Mouse (Mus musculus) lung, embryonic 16.5 days (tissue): ENCODE measurements at regions not wholly inside any gene's neighbourhood (a gene's known extent, or its start where the extent isn't known, plus 50 kb on each side); places are given as distances from the start of the nearest gene placed in this dataset.
A peak's percentile ranks its signal among the peaks of the same experiment; 100 is the strongest.

Source experiments
- ATAC-seq: fragments of 200-750 bp; cut with Nextera tagmentation; 2 replicates; pipeline ENCODE4 v1.8.0; 2017; ENCODE audit warnings: low read depth, mild to moderate bottlenecking, moderate library complexity
- H3K27ac ChIP-seq: fragments of 300-500 bp; sonication (generic); 2 replicates; pipeline ENCODE4 v1.5.1; 2014; ENCODE audit warnings: mild to moderate bottlenecking, control low read depth, low read length
- H3K27me3 ChIP-seq: fragments of 300-500 bp; sonication (generic); 2 replicates; pipeline ENCODE4 v1.6.1; 2014; ENCODE audit warnings: low read depth, low read length, mixed read lengths; ENCODE audit not compliant: control insufficient read depth, insufficient read depth
- H3K36me3 ChIP-seq: fragments of 300-500 bp; sonication (generic); 2 replicates; pipeline ENCODE4 v1.6.1; 2014; ENCODE audit warnings: low read length; ENCODE audit not compliant: control insufficient read depth, insufficient read depth
- H3K4me1 ChIP-seq: fragments of 300-500 bp; sonication (generic); replicated peaks from 2 replicates; pipeline ENCODE4 v1.6.1; 2014; ENCODE audit warnings: low read length, mixed read lengths; ENCODE audit not compliant: control insufficient read depth, insufficient read depth
- H3K4me2 ChIP-seq: fragments of 300-500 bp; sonication (generic); 2 replicates; pipeline ENCODE4 v1.6.1; 2014; ENCODE audit warnings: low read depth, low read length, control low read depth
- H3K4me3 ChIP-seq: fragments of 300-500 bp; sonication (generic); 2 replicates; pipeline ENCODE4 v1.5.1; 2014; ENCODE audit warnings: mild to moderate bottlenecking, low read length, control low read depth
- H3K9ac ChIP-seq: fragments of 300-500 bp; sonication (generic); 2 replicates; pipeline ENCODE4 v1.6.1; 2014; ENCODE audit warnings: low read length, control low read depth
- H3K9me3 ChIP-seq: fragments of 300-500 bp; sonication (generic); 2 replicates; pipeline ENCODE4 v1.6.1; 2016; ENCODE audit warnings: low read length; ENCODE audit not compliant: control insufficient read depth
- WGBS: fragments of 180-500 bp; shearing (Covaris S2); extraction: QIAGEN DNeasy Blood & Tissue Kit; methylation state at CpG from one replicate; pipeline ENCODE4 v1.1.7; 2014; 5-methylcytosine and 5-hydroxymethylcytosine counted together

- H3K4me3 ChIP-seq = no peak overlapping the region
- no peaks in the 10 kb centered on the region for H3K4me1 ChIP-seq
- no peaks in the 10 kb centered on the region for H3K9me3 ChIP-seq
- no peak overlapping the region for H3K4me2 ChIP-seq
- H3K9ac ChIP-seq = no peak overlapping the region
- H3K27me3 ChIP-seq = no peaks in the 10 kb centered on the region
- ATAC-seq = no peak
- H3K36me3 ChIP-seq = no peaks in the 10 kb centered on the region
- no peak overlapping the region for H3K27ac ChIP-seq
Measured at GRCm38 (mm10) chr4:97417943-97418342, 235.0 kb upstream of the Gm10192 start.

- 92% methylated on average over 7 of the region's 7 CpGs for WGBS
Measured at GRCm38 (mm10) chr4:97408633-97409296, 225.8 kb upstream of the Gm10192 start.

GRCm38 (mm10) chr4:97394697-97395280 is 211.8 kb upstream of the Gm10192 start:
- H3K27ac ChIP-seq = no peak overlapping the region
- H3K9me3 ChIP-seq = no peaks in the 10 kb centered on the region
- no peaks in the 10 kb centered on the region for H3K36me3 ChIP-seq
- ATAC-seq = peak; percentile 89
- no peak overlapping the region for H3K9ac ChIP-seq
- H3K4me3 ChIP-seq = no peak overlapping the region
- no peaks in the 10 kb centered on the region for H3K4me1 ChIP-seq
- H3K27me3 ChIP-seq = no peaks in the 10 kb centered on the region
- 41% methylated on average over 3 of the region's 3 CpGs for WGBS
- H3K4me2 ChIP-seq = no peak overlapping the region

More at GRCm38 (mm10) chr4:97408633-97409296, 225.8 kb upstream of the Gm10192 start:
- Histone ChIP-seq H3K9ac (no peak overlapping the region), H3K4me2 (no peak overlapping the region), H3K4me1 (no peaks in the 10 kb centered on the region), H3K36me3 (no peaks in the 10 kb centered on the region), H3K4me3 (no peak overlapping the region), H3K27ac (no peak overlapping the region), H3K9me3 (no peaks in the 10 kb centered on the region), H3K27me3 (no peaks in the 10 kb centered on the region)
- no peak for ATAC-seq

- peak; percentile 94 for ATAC-seq
- peaks cover 10% of the 10 kb centered on the region for H3K4me1 ChIP-seq
- no peak overlapping the region for H3K4me2 ChIP-seq
- H3K27me3 ChIP-seq = no peaks in the 10 kb centered on the region
- H3K9ac ChIP-seq = no peak overlapping the region
- no peaks in the 10 kb centered on the region for H3K36me3 ChIP-seq
- H3K9me3 ChIP-seq = no peaks in the 10 kb centered on the region
- WGBS = 24% methylated on average over 3 of the region's 3 CpGs
- H3K4me3 ChIP-seq = no peak overlapping the region
- peak overlapping the region; percentile 0; the same call in 1 of the 2 replicates for H3K27ac ChIP-seq
Measured at GRCm38 (mm10) chr4:97381084-97381483, 198.1 kb upstream of the Gm10192 start.

- Histone ChIP-seq H3K9ac (no peak overlapping the region), H3K4me3 (no peak overlapping the region), H3K4me1 (peaks cover 10% of the 10 kb centered on the region), H3K27me3 (no peaks in the 10 kb centered on the region), H3K27ac (no peak overlapping the region), H3K4me2 (no peak overlapping the region), H3K36me3 (no peaks in the 10 kb centered on the region), H3K9me3 (no peaks in the 10 kb centered on the region)
- WGBS = 51% methylated on average over 8 of the region's 8 CpGs
- ATAC-seq = no peak
Measured at GRCm38 (mm10) chr4:97377593-97378542, 194.9 kb upstream of the Gm10192 start.

GRCm38 (mm10) chr4:97360473-97360872 is 177.5 kb upstream of the Gm10192 start:
- peak; percentile 76; the same call in 1 of the 2 replicates for ATAC-seq

GRCm38 (mm10) chr4:97357958-97358357 is 175.0 kb upstream of the Gm10192 start:
- Histone ChIP-seq H3K4me1 (peaks cover 6% of the 10 kb centered on the region), H3K9ac (no peak overlapping the region), H3K4me2 (no peak overlapping the region), H3K27ac (no peak overlapping the region), H3K36me3 (no peaks in the 10 kb centered on the region), H3K27me3 (no peaks in the 10 kb centered on the region), H3K9me3 (no peaks in the 10 kb centered on the region), H3K4me3 (no peak overlapping the region)
- peak; percentile 45; the same call in 1 of the 2 replicates for ATAC-seq
- 23% methylated on average over 1 of the region's 1 CpGs for WGBS

More at GRCm38 (mm10) chr4:97360473-97360872, 177.5 kb upstream of the Gm10192 start:
- no peak overlapping the region for H3K27ac ChIP-seq
- H3K4me3 ChIP-seq = no peak overlapping the region
- 58% methylated on average over 2 of the region's 2 CpGs for WGBS
- H3K9me3 ChIP-seq = no peaks in the 10 kb centered on the region
- no peak overlapping the region for H3K9ac ChIP-seq
- H3K36me3 ChIP-seq = no peaks in the 10 kb centered on the region
- no peak overlapping the region for H3K4me2 ChIP-seq
- H3K27me3 ChIP-seq = no peaks in the 10 kb centered on the region
- H3K4me1 ChIP-seq = peaks cover 6% of the 10 kb centered on the region

- H3K9ac ChIP-seq = no peak overlapping the region
- no peak for ATAC-seq
- no peaks in the 10 kb centered on the region for H3K4me1 ChIP-seq
- H3K36me3 ChIP-seq = no peaks in the 10 kb centered on the region
- WGBS = 62% methylated on average over 3 of the region's 3 CpGs
- no peaks in the 10 kb centered on the region for H3K9me3 ChIP-seq
- H3K27ac ChIP-seq = no peak overlapping the region
- no peak overlapping the region for H3K4me3 ChIP-seq
- no peak overlapping the region for H3K4me2 ChIP-seq
- no peaks in the 10 kb centered on the region for H3K27me3 ChIP-seq
Measured at GRCm38 (mm10) chr4:97346799-97347198, 163.8 kb upstream of the Gm10192 start.

- Histone ChIP-seq H3K27me3 (no peaks in the 10 kb centered on the region), H3K9ac (no peak overlapping the region), H3K4me3 (no peak overlapping the region), H3K36me3 (no peaks in the 10 kb centered on the region), H3K4me1 (no peaks in the 10 kb centered on the region), H3K4me2 (no peak overlapping the region), H3K9me3 (no peaks in the 10 kb centered on the region), H3K27ac (no peak overlapping the region)
- no peak for ATAC-seq
- 78% methylated on average over 2 of the region's 2 CpGs for WGBS
Measured at GRCm38 (mm10) chr4:97344335-97344734, 161.4 kb upstream of the Gm10192 start.
